Mouse (Mus musculus): ENCODE measurements around the gene Klhl18. TPM values are rescaled to one million over a fixed set of nuclear protein-coding genes. Genes with fewer than 3 reads are reported as not detected.

The Klhl18 gene
- polyA plus RNA-seq (2015; fragmentation: Nextera tagmentation; extraction: Ambion mirVana), result 8.7 and 8.8 TPM in 2 replicates

- Histone ChIP-seq H3K4me1 (ENCODE audit: control insufficient read depth, insufficient read depth, low read length) (peaks cover 10% of the 10 kb centered on the region), H3K36me3 (ENCODE audit: control insufficient read depth, insufficient read depth, low read length) (0 out of 2 replicates have a peak, but pooled peaks cover 3% of the 10 kb centered on the region), H3K9ac (ENCODE audit: low read depth, low read length) (peak within 1 kb of the TSS; percentile 86), H3K9me3 (ENCODE audit: control insufficient read depth, low read length) (no peaks in the 10 kb centered on the region), H3K27me3 (replicated peaks; ENCODE audit: control insufficient read depth, insufficient read depth, low read length) (no peaks in the 10 kb centered on the region), H3K4me2 (ENCODE audit: low read depth, low read length) (peak within 1 kb of the TSS; percentile 94), H3K27ac (ENCODE audit: low read length) (peak within 1 kb of the TSS; percentile 93), H3K4me3 (ENCODE audit: low read length) (peak within 1 kb of the TSS; percentile 81)
- under 1% methylated on average over 53 of the region's 53 CpGs for WGBS
- ATAC-seq, result peak; percentile 99
Measured at GRCm38 (mm10) chr9:110476124-110477091, at the start of gene Klhl18, which contains the start of gene Kif9. Gene Klhl18, minus strand, starts transcription at chr9:110476694. Gene Kif9, plus strand, starts transcription at chr9:110476958.

- H3K4me2 ChIP-seq (ENCODE audit: low read depth, low read length), result no peak overlapping the region
- H3K36me3 ChIP-seq (ENCODE audit: control insufficient read depth, insufficient read depth, low read length), result no peaks in the 10 kb centered on the region
- H3K4me1 ChIP-seq (ENCODE audit: control insufficient read depth, insufficient read depth, low read length), result no peaks in the 10 kb centered on the region
- WGBS, result 43% methylated on average over 2 of the region's 2 CpGs
- H3K9ac ChIP-seq (ENCODE audit: low read depth, low read length), result no peak overlapping the region
- no peaks in the 10 kb centered on the region for H3K9me3 ChIP-seq (ENCODE audit: control insufficient read depth, low read length)
- ATAC-seq, result peak; percentile 86
- no peak overlapping the region for H3K27ac ChIP-seq (ENCODE audit: low read length)
- H3K4me3 ChIP-seq (ENCODE audit: low read length), result no peak overlapping the region
- no peaks in the 10 kb centered on the region for H3K27me3 ChIP-seq (replicated peaks; ENCODE audit: control insufficient read depth, insufficient read depth, low read length)
Measured at GRCm38 (mm10) chr9:110525737-110526136, 49.2 kb upstream of the Klhl18 start.

- no peak overlapping the region for H3K4me2 ChIP-seq (ENCODE audit: low read depth, low read length)
- no peaks in the 10 kb centered on the region; the same call in 1 of the 2 replicates for H3K36me3 ChIP-seq (ENCODE audit: control insufficient read depth, insufficient read depth, low read length)
- no peak overlapping the region for H3K9ac ChIP-seq (ENCODE audit: low read depth, low read length)
- H3K27me3 ChIP-seq (replicated peaks; ENCODE audit: control insufficient read depth, insufficient read depth, low read length), result no peaks in the 10 kb centered on the region
- peaks cover 5% of the 10 kb centered on the region for H3K9me3 ChIP-seq (ENCODE audit: control insufficient read depth, low read length)
- 62% methylated on average over 5 of the region's 5 CpGs for WGBS
- ATAC-seq, result no peak
- H3K27ac ChIP-seq (ENCODE audit: low read length), result no peak overlapping the region
- H3K4me1 ChIP-seq (ENCODE audit: control insufficient read depth, insufficient read depth, low read length), result no peaks in the 10 kb centered on the region
- H3K4me3 ChIP-seq (ENCODE audit: low read length), result no peak overlapping the region
Measured at GRCm38 (mm10) chr9:110490913-110491312, 14.4 kb upstream of the Klhl18 start.

- ATAC-seq, result no peak
- Histone ChIP-seq H3K27me3 (replicated peaks; ENCODE audit: control insufficient read depth, insufficient read depth, low read length) (no peaks in the 10 kb centered on the region), H3K9me3 (ENCODE audit: control insufficient read depth, low read length) (peaks cover 5% of the 10 kb centered on the region), H3K4me3 (ENCODE audit: low read length) (no peak overlapping the region), H3K36me3 (ENCODE audit: control insufficient read depth, insufficient read depth, low read length) (no peaks in the 10 kb centered on the region; the same call in 1 of the 2 replicates), H3K4me1 (ENCODE audit: control insufficient read depth, insufficient read depth, low read length) (no peaks in the 10 kb centered on the region), H3K9ac (ENCODE audit: low read depth, low read length) (no peak overlapping the region), H3K4me2 (ENCODE audit: low read depth, low read length) (no peak overlapping the region), H3K27ac (ENCODE audit: low read length) (no peak overlapping the region)
- WGBS, result 51% methylated on average over 4 of the region's 4 CpGs
Measured at GRCm38 (mm10) chr9:110488841-110489240, 12.3 kb upstream of the Klhl18 start.

- H3K27ac ChIP-seq (ENCODE audit: low read length), result no peak overlapping the region
- no peak for ATAC-seq
- H3K4me1 ChIP-seq (ENCODE audit: control insufficient read depth, insufficient read depth, low read length), result peaks cover 10% of the 10 kb centered on the region
- no peak overlapping the region for H3K4me2 ChIP-seq (ENCODE audit: low read depth, low read length)
- H3K9me3 ChIP-seq (ENCODE audit: control insufficient read depth, low read length), result no peaks in the 10 kb centered on the region
- no peak overlapping the region for H3K9ac ChIP-seq (ENCODE audit: low read depth, low read length)
- no peak overlapping the region for H3K4me3 ChIP-seq (ENCODE audit: low read length)
- no peaks in the 10 kb centered on the region for H3K27me3 ChIP-seq (replicated peaks; ENCODE audit: control insufficient read depth, insufficient read depth, low read length)
- 77% methylated on average over 4 of the region's 4 CpGs for WGBS
- H3K36me3 ChIP-seq (ENCODE audit: control insufficient read depth, insufficient read depth, low read length), result no peaks in the 10 kb centered on the region
Measured at GRCm38 (mm10) chr9:110478639-110479038, 2.1 kb upstream of the Klhl18 start.

- no peak overlapping the region for H3K9ac ChIP-seq (ENCODE audit: low read depth, low read length)
- H3K27me3 ChIP-seq (replicated peaks; ENCODE audit: control insufficient read depth, insufficient read depth, low read length), result no peaks in the 10 kb centered on the region
- no peaks in the 10 kb centered on the region for H3K9me3 ChIP-seq (ENCODE audit: control insufficient read depth, low read length)
- no peaks in the 10 kb centered on the region for H3K36me3 ChIP-seq (ENCODE audit: control insufficient read depth, insufficient read depth, low read length)
- H3K4me1 ChIP-seq (ENCODE audit: control insufficient read depth, insufficient read depth, low read length), result peaks cover 10% of the 10 kb centered on the region
- H3K4me2 ChIP-seq (ENCODE audit: low read depth, low read length), result no peak overlapping the region
- no peak overlapping the region for H3K27ac ChIP-seq (ENCODE audit: low read length)
- no peak for ATAC-seq
- 40% methylated on average over 11 of the region's 11 CpGs for WGBS
- no peak overlapping the region for H3K4me3 ChIP-seq (ENCODE audit: low read length)
Measured at GRCm38 (mm10) chr9:110477951-110478350, 1.5 kb upstream of the Klhl18 start.

- no peaks in the 10 kb centered on the region for H3K36me3 ChIP-seq (ENCODE audit: control insufficient read depth, insufficient read depth, low read length)
- H3K9ac ChIP-seq (ENCODE audit: low read depth, low read length), result no peak overlapping the region
- WGBS, result 84% methylated on average over 3 of the region's 3 CpGs
- no peaks in the 10 kb centered on the region for H3K27me3 ChIP-seq (replicated peaks; ENCODE audit: control insufficient read depth, insufficient read depth, low read length)
- H3K9me3 ChIP-seq (ENCODE audit: control insufficient read depth, low read length), result no peaks in the 10 kb centered on the region
- H3K4me2 ChIP-seq (ENCODE audit: low read depth, low read length), result no peak overlapping the region
- H3K4me3 ChIP-seq (ENCODE audit: low read length), result no peak overlapping the region
- no peak for ATAC-seq
- no peaks in the 10 kb centered on the region for H3K4me1 ChIP-seq (ENCODE audit: control insufficient read depth, insufficient read depth, low read length)
- no peak overlapping the region for H3K27ac ChIP-seq (ENCODE audit: low read length)
Measured at GRCm38 (mm10) chr9:110466179-110466578, 10.3 kb downstream of the Klhl18 start.

- Histone ChIP-seq H3K4me1 (ENCODE audit: control insufficient read depth, insufficient read depth, low read length) (no peaks in the 10 kb centered on the region), H3K36me3 (ENCODE audit: control insufficient read depth, insufficient read depth, low read length) (no peaks in the 10 kb centered on the region), H3K9me3 (ENCODE audit: control insufficient read depth, low read length) (no peaks in the 10 kb centered on the region), H3K27ac (ENCODE audit: low read length) (no peak overlapping the region), H3K4me3 (ENCODE audit: low read length) (no peak overlapping the region), H3K9ac (ENCODE audit: low read depth, low read length) (no peak overlapping the region), H3K27me3 (replicated peaks; ENCODE audit: control insufficient read depth, insufficient read depth, low read length) (no peaks in the 10 kb centered on the region), H3K4me2 (ENCODE audit: low read depth, low read length) (no peak overlapping the region)
- no peak for ATAC-seq
- WGBS, result 90% methylated on average over 6 of the region's 6 CpGs
Measured at GRCm38 (mm10) chr9:110465336-110465735, 11.2 kb downstream of the Klhl18 start.

- H3K9ac ChIP-seq (ENCODE audit: low read depth, low read length), result no peak overlapping the region
- H3K27ac ChIP-seq (ENCODE audit: low read length), result no peak overlapping the region
- H3K4me3 ChIP-seq (ENCODE audit: low read length), result no peak overlapping the region
- no peaks in the 10 kb centered on the region for H3K27me3 ChIP-seq (replicated peaks; ENCODE audit: control insufficient read depth, insufficient read depth, low read length)
- WGBS, result 93% methylated on average over 6 of the region's 6 CpGs
- H3K9me3 ChIP-seq (ENCODE audit: control insufficient read depth, low read length), result no peaks in the 10 kb centered on the region
- H3K36me3 ChIP-seq (ENCODE audit: control insufficient read depth, insufficient read depth, low read length), result no peaks in the 10 kb centered on the region
- no peaks in the 10 kb centered on the region for H3K4me1 ChIP-seq (ENCODE audit: control insufficient read depth, insufficient read depth, low read length)
- no peak overlapping the region for H3K4me2 ChIP-seq (ENCODE audit: low read depth, low read length)
- ATAC-seq, result no peak
Measured at GRCm38 (mm10) chr9:110463983-110464591, 12.4 kb downstream of the Klhl18 start.

All from intestine, embryonic 16.5 days (tissue).